Mouse (Mus musculus) spleen, adult 2 months (tissue): ENCODE data around the gene Imp4.

Experiments
- CTCF ChIP-seq: fragments of 200-500 bp; IDR thresholded peaks from 2 replicates; pipeline ENCODE4 v1.5.1; 2011; ENCODE audit warnings: mild to moderate bottlenecking, inconsistent platforms; ENCODE audit not compliant: insufficient read depth, insufficient read length, insufficient replicate concordance; ENCODE audit errors: extremely low read depth
- POLR2A ChIP-seq: fragments of 200-500 bp; IDR thresholded peaks from 2 replicates; pipeline ENCODE4 v1.6.1; 2011; ENCODE audit warnings: low read depth, low read length, inconsistent platforms

- TF ChIP-seq CTCF (peak; percentile 85; the same call in 1 of the 2 replicates), POLR2A (no peak)
Measured at GRCm38 (mm10) chr1:34485461-34486188, 46.0 kb downstream of the Imp4 start.
